Mouse (Mus musculus) thymus, adult 2 months (tissue): ENCODE measurements around the gene Rnf32.

Experiments used
- CTCF ChIP-seq: fragments of 200-500 bp; IDR thresholded peaks from 2 replicates; pipeline ENCODE4 v1.5.1; 2012; ENCODE audit warnings: mild to moderate bottlenecking, control low read depth, low read length, moderate library complexity, borderline replicate concordance; ENCODE audit not compliant: control insufficient read depth, poor library complexity, insufficient read depth; ENCODE audit errors: extremely low read depth
- POLR2A ChIP-seq: fragments of 200-500 bp; IDR thresholded peaks from 2 replicates; pipeline ENCODE4 v1.6.1; 2012; ENCODE audit warnings: mild to moderate bottlenecking, low read length, control low read depth, moderate library complexity; ENCODE audit not compliant: control insufficient read depth, poor library complexity, insufficient read depth; ENCODE audit errors: extremely low read depth

DNA sequence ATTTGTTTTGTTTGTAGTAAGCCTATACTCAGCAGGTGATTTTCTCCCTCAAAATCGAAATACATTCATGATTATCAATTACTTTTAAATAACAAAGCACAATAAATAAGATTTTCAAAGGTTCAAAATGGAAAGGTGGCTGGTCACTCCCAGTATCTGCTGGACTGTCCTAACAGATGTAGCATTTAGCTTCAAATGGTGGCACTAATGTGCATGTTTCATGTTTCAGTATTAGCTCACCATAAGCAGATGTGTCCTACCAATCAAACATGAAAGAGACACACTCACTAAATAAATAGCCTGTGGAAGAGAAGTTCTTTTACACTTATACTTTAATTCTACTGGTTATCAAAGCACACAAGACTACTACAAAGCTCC, 55.7 kb downstream of the Rnf32 start:
- TF ChIP-seq CTCF (no peak), POLR2A (no peak)
